Mouse (Mus musculus) fat pad, adult 2 months (tissue): Measurements from ENCODE around the gene Erc1.

Source experiments
- DNase-seq: peaks from one replicate; pipeline ENCODE4 v3.0.0-alpha.2; 2011; ENCODE audit warnings: low read depth, low spot score; ENCODE audit errors: extremely low read depth

Erc1 gene

DNA sequence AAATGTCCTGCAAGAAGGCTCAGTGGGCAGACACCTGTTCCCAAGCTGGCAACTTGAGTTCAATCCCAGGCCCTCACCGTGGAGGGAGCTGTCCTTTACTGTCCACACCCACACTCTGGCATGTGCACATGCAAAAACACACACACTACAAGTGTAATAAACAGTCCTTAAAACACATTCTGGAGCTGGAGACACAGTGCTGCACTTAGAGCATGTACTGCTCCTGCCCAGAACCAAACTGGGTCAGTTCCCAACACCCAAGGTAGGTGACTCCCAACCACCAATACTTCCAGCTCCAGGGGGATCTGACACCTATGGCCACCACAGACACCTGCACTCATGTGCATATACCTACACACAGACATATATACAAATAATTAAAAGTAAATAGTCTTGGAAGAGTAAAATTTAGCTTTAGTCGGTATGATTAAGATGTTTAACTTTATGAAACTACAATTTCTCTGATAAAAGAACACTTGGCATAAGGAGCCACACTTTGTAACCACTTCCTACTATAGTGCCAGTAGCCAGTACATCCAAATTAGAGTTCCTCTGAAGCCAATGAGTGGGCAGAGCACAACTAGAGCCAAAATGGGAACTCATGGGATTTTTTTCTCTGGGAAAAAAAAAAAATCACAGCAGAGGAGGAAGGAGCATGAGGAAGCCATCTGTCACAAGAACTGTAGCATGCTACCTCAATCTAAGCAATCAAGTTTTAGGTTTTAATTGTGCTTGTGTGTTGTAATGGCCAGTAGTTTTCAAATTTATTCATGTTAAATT, 39.1 kb downstream of the Erc1 start:
- no peak for DNase-seq

DNA sequence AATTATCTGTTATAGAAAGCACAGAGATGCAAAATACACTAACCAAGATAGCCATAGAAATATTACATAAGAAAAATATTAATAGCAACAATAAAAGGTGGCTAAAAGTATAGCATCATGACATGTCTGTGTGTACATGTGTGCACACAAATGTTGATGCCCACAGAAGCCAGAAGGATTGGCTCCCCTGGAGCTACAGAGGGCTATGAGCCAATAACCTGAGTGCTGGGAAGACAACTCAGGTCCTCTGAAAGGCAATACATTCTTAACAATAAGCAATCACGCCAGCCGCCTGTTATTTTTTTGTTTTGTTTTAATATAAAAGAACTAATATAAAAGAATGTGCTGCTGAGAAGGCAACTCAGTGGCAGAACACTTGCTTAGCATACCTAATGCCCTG, 44.7 kb downstream of the Erc1 start:
- DNase-seq: no peak

DNA sequence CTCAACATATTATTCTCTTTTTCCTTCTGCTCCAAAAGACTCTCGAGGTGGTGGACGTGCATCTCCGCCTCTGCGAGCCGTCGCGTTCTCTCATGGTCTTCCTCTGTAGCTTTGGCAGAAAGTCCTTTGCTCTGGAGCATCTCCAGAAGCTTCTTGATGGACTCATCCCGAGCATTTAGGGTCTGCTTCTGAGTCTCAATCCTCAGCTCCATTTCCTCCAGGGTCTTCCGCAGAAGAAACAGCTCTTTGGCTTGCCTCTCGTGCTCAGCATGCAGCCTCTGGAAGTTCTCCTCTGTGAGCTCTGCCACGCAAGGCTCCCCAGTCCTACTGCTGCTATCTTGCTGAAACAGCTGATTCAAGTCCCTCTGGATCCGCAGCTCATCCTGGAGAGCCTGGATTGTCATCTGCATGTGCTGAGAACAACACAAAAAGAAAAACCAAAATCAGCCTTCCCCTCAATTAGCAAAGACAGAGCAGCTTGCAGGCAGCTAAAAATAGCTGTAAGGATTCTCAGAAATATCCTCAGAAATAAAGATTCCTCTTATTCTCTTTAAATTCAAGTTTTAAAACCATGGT, 51.0 kb downstream of the Erc1 start:
- DNase-seq: no peak

DNA sequence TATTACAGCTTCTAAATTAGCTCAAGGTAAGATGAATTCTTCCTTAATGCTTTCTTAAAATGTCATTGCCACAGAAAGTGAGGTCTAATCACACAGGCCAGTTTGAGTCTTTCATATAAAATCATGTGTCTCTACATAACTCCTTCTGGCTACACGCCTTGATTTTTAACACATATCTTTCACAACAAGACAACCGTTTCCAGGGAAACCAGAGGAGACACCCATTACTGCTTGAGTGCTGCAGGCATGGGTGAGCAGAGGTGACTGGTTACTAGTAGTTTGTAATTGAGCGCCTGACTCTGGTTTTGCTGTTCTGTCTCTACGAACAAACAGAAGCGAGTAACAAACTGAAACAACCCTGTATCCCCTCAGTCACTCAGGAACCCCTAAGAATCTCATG, 51.7 kb downstream of the Erc1 start:
- DNase-seq: no peak

DNA sequence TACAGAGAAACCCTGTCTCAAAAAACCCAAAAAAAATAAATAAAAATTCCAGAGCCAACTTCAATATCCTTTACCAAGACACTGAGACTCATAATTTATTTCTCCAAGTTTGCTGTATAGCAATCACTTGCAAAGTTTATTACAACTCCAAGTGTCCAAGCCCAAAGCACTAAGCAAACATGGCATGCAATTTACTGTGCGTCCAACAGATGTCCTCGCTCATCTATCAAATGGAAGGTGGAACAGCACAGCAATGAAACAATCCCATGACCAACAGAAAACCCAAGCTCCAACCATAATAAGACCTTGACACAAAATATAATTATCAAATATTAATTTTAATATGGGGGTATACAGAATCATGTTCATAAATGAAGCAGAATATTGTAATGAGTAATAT, 55.4 kb downstream of the Erc1 start:
- no peak for DNase-seq

DNA sequence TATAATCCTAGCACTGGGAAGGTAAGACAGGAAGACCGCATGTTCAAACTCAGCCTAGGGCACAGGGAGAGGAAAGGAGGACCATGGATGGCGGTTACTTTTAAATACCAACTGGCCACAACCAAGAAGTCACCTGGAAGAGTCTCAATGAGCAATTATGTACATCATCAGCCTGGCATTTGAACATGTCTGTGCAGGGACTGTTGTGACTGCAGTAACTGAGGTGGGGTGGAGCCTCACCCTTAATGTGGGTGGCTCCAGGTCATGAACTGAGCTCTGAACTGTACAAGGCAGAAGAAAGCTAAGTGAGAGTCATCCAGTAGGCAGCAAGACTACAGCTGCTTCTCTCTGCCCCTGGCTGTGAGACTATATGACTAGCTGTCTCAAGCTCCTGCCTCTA, 65.6 kb downstream of the Erc1 start:
- peak; percentile 52 for DNase-seq

DNA sequence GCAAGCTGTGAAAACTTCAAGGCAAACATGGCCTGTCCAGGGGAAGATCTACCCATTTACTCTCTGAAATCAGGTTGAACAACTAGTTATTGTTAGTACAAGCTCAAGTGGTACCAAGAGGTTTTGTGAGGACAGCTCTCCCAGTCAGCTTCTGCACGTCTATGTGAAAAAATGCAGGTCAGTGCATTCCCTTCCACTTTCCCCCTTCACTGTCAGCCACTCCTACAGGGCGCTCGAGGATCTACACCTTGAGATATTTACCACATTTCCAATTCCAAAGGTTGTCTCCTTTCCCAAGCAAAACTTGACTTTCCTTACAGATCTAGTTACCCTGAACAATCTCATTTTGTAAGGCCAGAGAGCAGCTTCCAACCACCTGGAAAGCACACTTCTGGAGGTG, 66.9 kb downstream of the Erc1 start:
- no peak for DNase-seq

DNA sequence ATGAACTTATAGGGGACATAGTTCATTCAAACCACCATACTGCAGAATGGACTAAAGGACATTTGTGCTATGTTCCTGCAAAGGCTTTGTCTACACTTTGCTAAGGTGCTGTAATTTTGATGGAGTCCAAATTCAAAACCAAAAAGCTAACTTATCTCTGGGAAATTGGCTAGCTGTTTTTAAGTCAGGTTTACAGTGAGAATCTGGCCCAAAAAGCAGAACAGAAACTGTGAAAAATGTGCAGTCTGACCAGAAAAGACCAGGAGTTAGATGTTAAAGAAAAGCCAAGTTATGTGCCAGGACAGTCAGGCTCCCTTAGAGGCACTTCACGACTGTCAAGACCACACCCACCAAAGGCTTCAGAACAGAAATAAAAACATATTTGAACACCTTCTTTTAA, 79.2 kb downstream of the Erc1 start:
- DNase-seq: no peak

DNA sequence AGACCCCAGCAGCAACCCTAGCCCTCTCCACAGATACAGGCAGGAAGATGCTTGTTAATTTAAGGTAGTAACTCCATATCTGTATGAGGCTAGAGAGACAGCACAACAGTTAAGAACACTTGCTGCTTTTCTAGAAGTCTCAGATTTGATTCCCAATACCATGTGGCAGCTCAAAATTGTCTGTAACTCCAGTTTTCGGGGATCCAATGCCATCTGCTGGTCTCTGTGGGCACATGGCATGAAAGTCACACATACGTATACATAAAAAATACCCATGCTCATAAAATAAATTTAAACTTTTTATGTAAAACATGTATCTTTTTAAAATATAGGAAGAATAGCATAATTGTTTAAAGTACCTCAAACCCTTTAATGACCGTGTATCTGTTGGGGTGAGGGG, 83.6 kb downstream of the Erc1 start:
- DNase-seq: no peak

DNA sequence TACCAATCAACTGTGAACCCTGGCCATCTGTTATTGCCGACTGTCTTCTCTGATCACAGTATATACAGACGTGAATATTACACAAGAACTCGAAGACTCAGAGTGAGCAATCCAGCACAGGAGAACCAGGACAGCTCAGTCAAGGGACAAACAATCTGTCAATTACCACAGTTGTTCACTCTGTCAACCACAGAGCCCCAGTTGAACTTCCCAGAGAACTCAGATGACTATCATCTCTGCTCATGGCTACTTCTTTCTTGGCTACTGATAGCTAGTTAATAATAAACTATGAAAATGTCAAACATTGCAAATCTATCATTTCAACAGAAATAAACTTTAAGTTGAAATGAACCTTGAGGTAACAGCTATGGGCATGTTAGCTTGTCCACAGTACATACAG, 88.1 kb downstream of the Erc1 start:
- no peak for DNase-seq

DNA sequence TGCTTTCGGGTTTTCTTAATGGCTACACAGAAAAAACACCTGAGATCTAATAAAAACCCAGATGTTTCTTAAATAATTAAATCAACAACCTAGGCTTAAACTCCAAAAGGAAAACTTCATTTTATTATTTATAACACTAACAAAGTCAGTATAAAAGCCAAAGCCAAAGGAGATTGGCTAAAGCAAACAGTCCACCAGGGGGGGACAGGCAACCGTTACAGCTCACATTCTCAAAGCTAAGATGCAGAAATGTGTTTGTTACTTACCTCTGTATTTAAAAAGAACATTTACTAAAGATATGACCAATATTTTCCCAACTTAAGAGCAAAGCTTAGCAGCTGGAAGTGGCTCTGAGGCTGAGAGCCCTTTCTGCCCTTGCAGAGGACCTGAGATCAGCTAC, 89.5 kb downstream of the Erc1 start:
- DNase-seq: no peak

DNA sequence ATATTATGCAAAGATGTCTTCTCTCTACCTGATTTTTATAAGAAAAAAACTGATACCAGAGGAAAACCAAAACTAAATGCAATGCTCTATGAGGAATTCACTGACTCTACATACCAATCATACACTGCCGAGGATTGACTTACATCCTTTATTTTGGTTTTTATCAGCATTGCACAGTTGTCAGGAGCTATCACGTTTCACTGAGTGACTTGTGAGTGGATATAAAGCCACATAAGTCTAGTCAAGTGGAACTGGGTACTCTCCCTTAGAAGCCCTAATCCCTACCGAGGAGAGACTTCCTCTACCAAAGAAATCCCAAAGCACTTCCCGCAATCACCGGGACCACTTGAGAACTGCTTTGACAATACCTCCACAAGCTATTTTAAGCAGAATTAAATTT, 90.2 kb downstream of the Erc1 start:
- DNase-seq: no peak

DNA sequence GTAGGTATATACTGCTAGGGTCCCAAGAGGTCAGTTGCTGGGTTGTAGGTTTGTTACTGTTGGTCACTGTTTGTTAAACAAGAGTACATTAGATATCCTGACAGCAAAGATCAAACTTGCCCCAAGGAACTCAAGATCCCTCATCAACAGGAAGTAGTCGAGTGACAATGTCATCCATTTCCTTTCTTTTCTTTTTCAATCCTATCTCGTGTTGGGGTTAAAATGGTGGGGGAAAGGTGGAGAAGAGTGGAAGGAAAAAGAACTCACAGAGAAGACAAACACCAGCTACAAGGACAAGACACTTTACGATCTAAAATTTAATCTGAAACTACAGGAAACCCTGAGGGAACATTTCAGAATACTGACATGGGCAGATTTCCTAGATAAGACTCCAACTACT, 92.1 kb downstream of the Erc1 start:
- DNase-seq: no peak

DNA sequence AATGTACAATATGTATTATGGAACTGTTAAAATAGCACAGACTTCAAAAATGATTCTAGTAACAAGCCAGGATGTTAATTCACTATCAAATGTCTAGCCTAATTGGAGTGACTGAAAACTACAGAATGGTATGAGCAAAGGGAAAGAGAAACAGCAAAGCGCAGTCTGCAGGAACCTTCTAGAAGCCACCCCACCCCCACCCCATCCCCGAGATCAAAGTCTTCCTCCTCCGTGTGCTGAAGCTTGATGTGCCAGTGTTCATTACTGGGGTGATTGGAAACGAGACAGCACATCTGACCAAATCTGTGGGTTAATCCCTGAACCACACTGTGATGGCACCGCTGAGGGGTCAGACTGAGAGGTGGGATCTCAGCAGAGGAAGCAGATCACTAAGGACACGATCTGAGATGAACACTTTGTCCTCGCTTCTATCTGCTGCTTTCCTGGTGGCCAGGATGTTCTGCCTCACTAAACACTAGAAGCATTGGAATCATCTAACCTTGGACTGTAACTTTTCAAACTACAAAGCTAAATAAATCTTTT, 98.8 kb downstream of the Erc1 start:
- no peak for DNase-seq

DNA sequence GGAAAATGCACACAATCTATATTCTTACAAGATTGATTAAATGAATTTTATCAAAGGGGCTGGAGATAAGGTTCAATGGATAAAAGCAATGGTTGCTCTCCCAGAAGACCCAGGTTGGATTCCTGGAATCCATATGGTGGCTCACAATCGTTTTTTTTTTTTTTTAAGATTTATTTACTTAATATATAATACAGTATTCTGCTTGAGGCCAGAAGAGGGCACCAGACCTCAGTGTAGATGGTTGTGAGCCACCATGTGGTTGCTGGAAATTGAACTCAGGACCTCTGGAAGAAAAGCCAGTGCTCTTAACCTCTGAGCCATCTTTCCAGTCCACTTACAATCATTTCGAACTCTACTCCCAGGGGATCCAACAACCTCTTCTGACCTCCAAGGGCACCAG, 106.1 kb downstream of the Erc1 start:
- no peak for DNase-seq

DNA sequence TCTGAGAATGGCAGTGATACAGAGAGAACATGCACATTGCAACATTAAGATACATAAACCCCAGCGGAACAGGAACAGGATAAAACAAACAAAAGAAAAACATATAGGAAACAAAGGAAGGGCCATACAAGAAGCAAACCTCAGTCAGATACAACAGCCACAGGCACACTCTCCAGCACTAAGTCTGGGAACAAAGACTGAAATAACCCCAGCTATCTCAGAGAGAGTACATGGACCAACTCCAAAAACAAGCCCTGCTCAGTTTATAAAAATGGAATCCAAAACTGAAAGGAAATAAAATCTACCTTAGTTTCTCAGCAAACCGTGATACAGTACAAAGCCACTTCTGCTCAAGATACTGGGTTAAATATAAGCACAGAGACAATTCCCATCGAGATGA, 107.4 kb downstream of the Erc1 start:
- DNase-seq: no peak

DNA sequence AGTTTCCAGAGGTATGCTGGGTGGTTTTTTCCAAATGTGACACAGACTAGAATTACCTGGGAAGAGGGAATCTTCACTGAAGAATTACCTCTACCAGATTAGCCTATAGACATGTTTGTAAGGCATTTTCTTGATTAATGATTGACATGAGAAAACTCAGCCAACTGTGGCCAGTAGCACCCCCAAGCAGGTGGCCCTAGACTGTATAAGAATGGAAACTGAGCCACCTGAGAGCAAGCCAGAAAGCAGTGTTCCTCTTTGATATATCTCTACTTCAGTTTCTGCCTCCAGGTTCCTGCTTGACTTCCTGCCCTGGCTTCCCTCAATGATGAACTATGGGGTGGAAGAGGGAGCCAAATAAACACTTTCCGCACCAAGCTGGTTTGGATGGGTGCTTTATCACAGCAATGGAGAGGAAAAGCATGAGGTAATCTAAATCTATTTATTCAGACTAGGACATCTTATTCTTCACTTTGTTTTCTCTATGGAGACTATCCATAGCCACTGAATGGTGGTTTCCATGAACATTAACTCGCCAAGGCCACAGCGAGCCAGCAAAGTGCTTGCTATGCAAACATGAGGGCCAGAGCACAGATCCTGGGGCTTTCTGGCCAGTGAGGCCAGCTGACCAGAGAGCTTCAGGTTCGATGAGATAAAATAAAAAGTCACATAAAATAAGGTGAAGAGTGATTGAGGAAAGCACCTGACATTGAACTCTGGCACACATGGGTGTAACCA, 109.2 kb downstream of the Erc1 start:
- no peak for DNase-seq

DNA sequence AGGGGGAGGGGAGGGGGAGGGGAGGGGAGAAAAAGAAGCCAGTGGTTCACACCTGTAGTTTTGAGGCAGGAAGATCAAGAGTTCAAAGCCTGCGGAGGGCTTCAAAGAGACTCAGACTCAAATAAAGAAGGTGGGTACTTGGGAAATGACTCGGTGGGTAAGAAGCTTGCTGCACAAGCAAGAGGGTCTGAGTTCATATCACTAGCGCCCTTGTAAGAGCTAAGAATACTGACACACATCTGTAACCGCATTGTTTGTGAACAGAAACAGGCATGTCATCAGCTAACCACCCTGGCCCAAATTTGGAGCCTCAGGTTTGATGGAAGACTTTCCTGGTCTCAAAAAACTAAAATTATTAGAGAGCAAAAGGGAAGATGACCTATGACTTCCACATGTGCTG, 110.3 kb downstream of the Erc1 start:
- DNase-seq: no peak

DNA sequence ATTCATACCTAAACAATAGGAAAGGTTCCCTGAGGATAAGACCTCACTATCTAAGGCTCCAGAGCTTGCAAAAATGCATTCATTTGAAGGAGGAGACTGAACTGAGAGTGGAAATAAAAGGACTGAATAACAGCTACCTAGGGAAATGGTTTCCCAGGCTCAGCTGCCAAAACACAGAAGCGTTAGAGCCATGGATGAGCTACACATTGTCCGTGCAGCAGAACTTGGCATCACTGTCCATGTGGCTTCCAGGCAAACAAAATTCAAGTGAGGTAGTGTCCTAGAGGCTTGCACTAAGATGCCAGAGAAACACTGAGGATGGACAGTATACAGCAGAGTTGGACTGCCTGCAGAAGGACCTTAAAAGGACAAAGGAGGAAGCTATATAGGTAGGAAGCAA, 112.0 kb downstream of the Erc1 start:
- DNase-seq: no peak

DNA sequence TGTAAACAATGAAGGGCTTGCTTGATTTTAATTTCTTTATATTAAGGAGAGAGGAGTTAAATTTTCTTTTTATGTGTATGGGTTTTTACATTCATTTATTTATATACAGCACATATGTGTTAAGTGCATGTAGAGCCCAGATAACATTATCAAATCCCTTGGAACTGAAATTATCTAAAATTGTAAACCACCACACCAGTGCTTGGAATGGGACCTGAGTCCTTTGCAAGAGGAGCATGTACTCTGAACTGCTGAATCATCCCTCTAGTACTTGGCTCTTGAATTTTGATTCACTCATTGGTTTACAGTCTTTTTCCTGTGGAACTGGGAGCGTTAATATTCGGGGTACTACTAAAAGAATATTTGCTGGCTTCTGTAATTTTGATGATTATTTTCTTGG, 116.8 kb downstream of the Erc1 start:
- DNase-seq: no peak

DNA sequence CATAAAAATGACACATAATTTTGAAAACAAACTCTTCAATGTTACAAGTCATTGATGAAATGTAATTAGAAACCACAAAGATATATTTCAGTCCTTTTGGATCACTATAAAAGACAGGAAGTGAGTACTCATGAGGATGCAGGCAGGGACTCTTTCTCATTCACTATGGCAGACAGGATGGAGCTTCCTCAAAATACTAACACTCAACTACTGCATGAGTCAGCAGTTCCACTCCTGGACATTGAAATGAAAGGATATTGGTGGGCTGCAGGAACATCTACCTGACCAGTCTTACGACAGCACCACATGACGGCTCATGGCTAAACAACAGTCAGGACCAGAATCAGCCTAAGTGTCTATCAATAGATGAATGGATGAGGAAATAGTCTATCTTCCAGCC, 132.7 kb downstream of the Erc1 start:
- DNase-seq: no peak

DNA sequence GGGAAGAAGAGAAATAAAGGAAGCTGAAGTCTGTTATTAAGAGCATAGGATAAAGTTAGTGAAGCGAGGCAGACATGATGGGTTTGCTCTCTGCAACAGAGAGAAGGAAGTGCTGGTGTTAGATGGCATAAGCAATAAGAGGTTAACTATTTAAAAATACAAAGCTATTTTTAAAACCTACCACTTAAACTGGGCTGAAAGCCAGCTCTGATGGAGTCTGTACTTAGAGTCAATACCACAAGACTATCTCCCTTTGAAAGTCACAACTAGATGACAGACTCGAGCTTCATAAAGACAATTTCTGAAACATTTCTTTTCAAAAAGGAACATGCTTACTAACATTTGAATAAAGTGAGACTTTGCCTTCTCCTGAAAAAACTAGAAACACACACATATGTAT, 134.0 kb downstream of the Erc1 start:
- no peak for DNase-seq
